Mouse (Mus musculus): ENCODE measurements around the gene Dido1. TPM values are rescaled to one million over a fixed set of nuclear protein-coding genes. Genes with fewer than 3 reads are reported as not detected.

Dido1 gene
- polyA plus RNA-seq, 1 experiment from 2014 or later = 33.1 TPM

GRCm38 (mm10) chr2:180701053-180701766, 8.6 kb downstream of the Dido1 start:
- H3K4me1 ChIP-seq = peaks cover 33% of the 10 kb centered on the region
- H3K9me3 ChIP-seq = no peaks in the 10 kb centered on the region
- H3K36me3 ChIP-seq (replicated peaks) = peaks cover 18% of the 10 kb centered on the region
- H3K27me3 ChIP-seq (replicated peaks; ENCODE audit: low read depth, poor library complexity, severe bottlenecking) = no peaks in the 10 kb centered on the region
- peak overlapping the region; percentile 98 for H3K27ac ChIP-seq (replicated peaks)
- no peak for DNase-seq (ENCODE audit: low spot score)
- H3K4me3 ChIP-seq = peak overlapping the region; percentile 93
- WGBS = 5% methylated on average over 26 of the region's 26 CpGs

- Histone ChIP-seq H3K9me3 (no peaks in the 10 kb centered on the region), H3K27me3 (replicated peaks; ENCODE audit: low read depth, poor library complexity, severe bottlenecking) (no peaks in the 10 kb centered on the region), H3K36me3 (replicated peaks) (peaks cover 11% of the 10 kb centered on the region), H3K4me3 (peak overlapping the region; percentile 93), H3K27ac (replicated peaks) (0 out of 2 replicates have a peak overlapping the region, but pooled peaks have one; percentile 98), H3K4me1 (peaks cover 33% of the 10 kb centered on the region)
- WGBS = 82% methylated on average over 5 of the region's 5 CpGs
- DNase-seq (ENCODE audit: low spot score) = no peak
These were observed 9.3 kb downstream of the Dido1 start for GRCm38 (mm10) chr2:180700457-180700856.

- H3K27me3 ChIP-seq (replicated peaks; ENCODE audit: low read depth, poor library complexity, severe bottlenecking) = no peaks in the 10 kb centered on the region
- H3K27ac ChIP-seq (replicated peaks) = no peak overlapping the region
- DNase-seq (ENCODE audit: low spot score) = no peak
- H3K4me3 ChIP-seq = no peak overlapping the region
- peaks cover 14% of the 10 kb centered on the region for H3K36me3 ChIP-seq (replicated peaks)
- 84% methylated on average over 2 of the region's 2 CpGs for WGBS
- H3K4me1 ChIP-seq = peaks cover 19% of the 10 kb centered on the region
- H3K9me3 ChIP-seq = no peaks in the 10 kb centered on the region
These were observed 14.6 kb downstream of the Dido1 start for GRCm38 (mm10) chr2:180695176-180695575.

- 0 out of 2 replicates have a peak overlapping the region, but pooled peaks have one; percentile 30 for H3K4me3 ChIP-seq
- peaks cover 39% of the 10 kb centered on the region for H3K36me3 ChIP-seq (replicated peaks)
- H3K27ac ChIP-seq (replicated peaks) = peak overlapping the region; percentile 16
- no peak for DNase-seq (ENCODE audit: low spot score)
- WGBS = 6% methylated on average over 1 of the region's 1 CpGs
- no peaks in the 10 kb centered on the region for H3K27me3 ChIP-seq (replicated peaks; ENCODE audit: low read depth, poor library complexity, severe bottlenecking)
- H3K4me1 ChIP-seq = peaks cover 11% of the 10 kb centered on the region; the same call in 1 of the 2 replicates
- H3K9me3 ChIP-seq = no peaks in the 10 kb centered on the region
These were observed 17.2 kb downstream of the Dido1 start for GRCm38 (mm10) chr2:180692630-180693029.

- DNase-seq (ENCODE audit: low spot score) = no peak
- no peaks in the 10 kb centered on the region for H3K9me3 ChIP-seq
- H3K4me1 ChIP-seq = peaks cover 11% of the 10 kb centered on the region; the same call in 1 of the 2 replicates
- no peak overlapping the region for H3K27ac ChIP-seq (replicated peaks)
- WGBS = 92% methylated on average over 5 of the region's 5 CpGs
- H3K4me3 ChIP-seq = no peak overlapping the region
- peaks cover 67% of the 10 kb centered on the region for H3K36me3 ChIP-seq (replicated peaks)
- H3K27me3 ChIP-seq (replicated peaks; ENCODE audit: low read depth, poor library complexity, severe bottlenecking) = no peaks in the 10 kb centered on the region
These were observed 20.0 kb downstream of the Dido1 start for GRCm38 (mm10) chr2:180689841-180690240.

- no peak overlapping the region for H3K4me3 ChIP-seq
- WGBS = 96% methylated on average over 4 of the region's 4 CpGs
- no peaks in the 10 kb centered on the region for H3K27me3 ChIP-seq (replicated peaks; ENCODE audit: low read depth, poor library complexity, severe bottlenecking)
- H3K36me3 ChIP-seq (replicated peaks) = peaks cover 96% of the 10 kb centered on the region
- DNase-seq (ENCODE audit: low spot score) = no peak
- no peaks in the 10 kb centered on the region for H3K4me1 ChIP-seq
- no peak overlapping the region for H3K27ac ChIP-seq (replicated peaks)
- H3K9me3 ChIP-seq = no peaks in the 10 kb centered on the region
These were observed 25.8 kb downstream of the Dido1 start for GRCm38 (mm10) chr2:180684031-180684430.

- no peaks in the 10 kb centered on the region for H3K27me3 ChIP-seq (replicated peaks; ENCODE audit: low read depth, poor library complexity, severe bottlenecking)
- H3K4me3 ChIP-seq = no peak overlapping the region
- H3K9me3 ChIP-seq = no peaks in the 10 kb centered on the region
- 93% methylated on average over 2 of the region's 2 CpGs for whole genome bisulfite sequencing
- H3K36me3 ChIP-seq (replicated peaks) = peaks cover 91% of the 10 kb centered on the region
- H3K4me1 ChIP-seq = no peaks in the 10 kb centered on the region
- H3K27ac ChIP-seq (replicated peaks) = no peak overlapping the region
- no peak for DNase-seq (ENCODE audit: low spot score)
These were observed 26.3 kb downstream of the Dido1 start for GRCm38 (mm10) chr2:180683524-180683923.

- no peak for DNase-seq (ENCODE audit: low spot score)
- WGBS = 64% methylated on average over 2 of the region's 2 CpGs
These were observed 28.6 kb downstream of the Dido1 start for GRCm38 (mm10) chr2:180681225-180681624.

GRCm38 (mm10) chr2:180678609-180679140, 31.1 kb downstream of the Dido1 start:
- Histone ChIP-seq H3K9me3 (no peaks in the 10 kb centered on the region), H3K36me3 (replicated peaks) (peaks cover 62% of the 10 kb centered on the region), H3K4me1 (no peaks in the 10 kb centered on the region), H3K27ac (replicated peaks) (no peak overlapping the region), H3K4me3 (no peak overlapping the region), H3K27me3 (replicated peaks; ENCODE audit: low read depth, poor library complexity, severe bottlenecking) (no peaks in the 10 kb centered on the region)
- DNase-seq (ENCODE audit: low spot score) = peak; percentile 53
- WGBS = 29% methylated on average over 4 of the region's 4 CpGs

More at GRCm38 (mm10) chr2:180681225-180681624, 28.6 kb downstream of the Dido1 start:
- H3K4me1 ChIP-seq = no peaks in the 10 kb centered on the region
- no peaks in the 10 kb centered on the region for H3K27me3 ChIP-seq (replicated peaks; ENCODE audit: low read depth, poor library complexity, severe bottlenecking)
- no peak overlapping the region for H3K4me3 ChIP-seq
- H3K36me3 ChIP-seq (replicated peaks) = peaks cover 71% of the 10 kb centered on the region
- no peak overlapping the region for H3K27ac ChIP-seq (replicated peaks)
- H3K9me3 ChIP-seq = no peaks in the 10 kb centered on the region

GRCm38 (mm10) chr2:180676706-180677105, 33.1 kb downstream of the Dido1 start:
- H3K9me3 ChIP-seq = no peaks in the 10 kb centered on the region
- WGBS = 97% methylated on average over 2 of the region's 2 CpGs
- peaks cover 62% of the 10 kb centered on the region for H3K36me3 ChIP-seq (replicated peaks)
- no peaks in the 10 kb centered on the region for H3K4me1 ChIP-seq
- H3K27ac ChIP-seq (replicated peaks) = no peak overlapping the region
- no peaks in the 10 kb centered on the region for H3K27me3 ChIP-seq (replicated peaks; ENCODE audit: low read depth, poor library complexity, severe bottlenecking)
- DNase-seq (ENCODE audit: low spot score) = no peak
- no peak overlapping the region for H3K4me3 ChIP-seq

GRCm38 (mm10) chr2:180662008-180662407, 47.8 kb downstream of the Dido1 start:
- Histone ChIP-seq H3K4me3 (no peak overlapping the region), H3K27me3 (replicated peaks; ENCODE audit: low read depth, poor library complexity, severe bottlenecking) (no peaks in the 10 kb centered on the region; the same call in 1 of the 2 replicates), H3K4me1 (peaks cover 13% of the 10 kb centered on the region), H3K27ac (replicated peaks) (no peak overlapping the region), H3K9me3 (no peaks in the 10 kb centered on the region), H3K36me3 (replicated peaks) (peaks cover 56% of the 10 kb centered on the region)
- WGBS = 91% methylated on average over 4 of the region's 4 CpGs
- DNase-seq (ENCODE audit: low spot score) = no peak

- DNase-seq (ENCODE audit: low spot score) = no peak
- H3K4me1 ChIP-seq = peaks cover 13% of the 10 kb centered on the region
- H3K27me3 ChIP-seq (replicated peaks; ENCODE audit: low read depth, poor library complexity, severe bottlenecking) = no peaks in the 10 kb centered on the region; the same call in 1 of the 2 replicates
- no peak overlapping the region for H3K27ac ChIP-seq (replicated peaks)
- H3K36me3 ChIP-seq (replicated peaks) = peaks cover 41% of the 10 kb centered on the region
- no peak overlapping the region for H3K4me3 ChIP-seq
- H3K9me3 ChIP-seq = no peaks in the 10 kb centered on the region
- 96% methylated on average over 5 of the region's 5 CpGs for WGBS
These were observed 49.3 kb downstream of the Dido1 start for GRCm38 (mm10) chr2:180660521-180660920.
